Mouse (Mus musculus) kidney, postnatal 0 days (tissue): ENCODE results near the gene Csmd2. TPM values are rescaled to one million over a fixed set of nuclear protein-coding genes. Genes with fewer than 3 reads are reported as not detected.

Source experiments
- ATAC-seq: fragments of 200-750 bp; cut with Nextera tagmentation; replicated peaks from 2 replicates; pipeline ENCODE4 v1.8.0; 2017; ENCODE audit warnings: low read depth, moderate number of reproducible peaks, moderate TSS enrichment, moderate library complexity; ENCODE audit not compliant: low FRiP score
- DNase-seq: peaks from one replicate; pipeline ENCODE4 v3.0.0-alpha.2; 2016; ENCODE audit warnings: low spot score
- H3K27ac ChIP-seq: fragments of 300-500 bp; sonication (generic); 2 replicates; pipeline ENCODE4 v1.5.1; 2014; ENCODE audit warnings: mild to moderate bottlenecking
- H3K27me3 ChIP-seq: fragments of 300-500 bp; sonication (generic); 2 replicates; pipeline ENCODE4 v1.6.1; 2014; ENCODE audit warnings: low read length, mixed read lengths; ENCODE audit not compliant: insufficient read depth
- H3K36me3 ChIP-seq: fragments of 300-500 bp; sonication (generic); 2 replicates; pipeline ENCODE4 v1.6.1; 2014; ENCODE audit warnings: low read length, mixed read lengths; ENCODE audit not compliant: insufficient read depth
- H3K4me1 ChIP-seq: fragments of 300-500 bp; sonication (generic); replicated peaks from 2 replicates; pipeline ENCODE4 v1.6.1; 2014; ENCODE audit warnings: antibody characterized with exemption, low read length, mixed read lengths; ENCODE audit not compliant: insufficient read depth
- H3K4me2 ChIP-seq: fragments of 300-500 bp; sonication (generic); 2 replicates; pipeline ENCODE4 v1.6.1; 2014; ENCODE audit warnings: mild to moderate bottlenecking, low read length, moderate library complexity, mixed read lengths
- H3K4me3 ChIP-seq: fragments of 300-500 bp; sonication (generic); replicated peaks from 2 replicates; pipeline ENCODE4 v1.5.1; 2014; ENCODE audit warnings: low read depth, low read length
- H3K9ac ChIP-seq: fragments of 300-500 bp; sonication (generic); 2 replicates; pipeline ENCODE4 v1.6.1; 2014; ENCODE audit warnings: low read depth, low read length
- H3K9me3 ChIP-seq: fragments of 300-500 bp; sonication (generic); replicated peaks from 2 replicates; pipeline ENCODE4 v1.6.1; 2016; ENCODE audit warnings: low read length, inconsistent platforms, mixed read lengths
- CTCF ChIP-seq: IDR thresholded peaks from 2 replicates; pipeline ENCODE4 v1.5.1; 2016; ENCODE audit warnings: antibody characterized with exemption, low read depth, mild to moderate bottlenecking, moderate library complexity
- WGBS: fragments of 180-500 bp; shearing (Covaris S2); extraction: QIAGEN DNeasy Blood & Tissue Kit; methylation state at CpG from one replicate; pipeline ENCODE4 v1.1.7; 2014; 5-methylcytosine and 5-hydroxymethylcytosine counted together
- polyA plus RNA-seq: library from polyadenylated mRNA; unstranded; fragments of >200 nt; fragmentation: Nextera tagmentation; extraction: Ambion mirVana; gene quantifications from 2 replicates; pipeline ENCODE4 v1.2.1, GENCODE M21; 2015

Gene Csmd2
- polyA plus RNA-seq, 1 experiment from 2014 or later, result 0.05 TPM

GRCm38 (mm10) chr4:128285009-128285408, 297.4 kb downstream of the Csmd2 start:
- WGBS, result 57% methylated on average over 1 of the region's 1 CpGs
- no peaks in the 10 kb centered on the region for H3K27me3 ChIP-seq
- ATAC-seq (no peak), DNase-seq (no peak)
- no peak overlapping the region for H3K4me3 ChIP-seq
- H3K4me1 ChIP-seq, result no peaks in the 10 kb centered on the region
- no peak overlapping the region for H3K9ac ChIP-seq
- H3K4me2 ChIP-seq, result no peak overlapping the region
- no peaks in the 10 kb centered on the region for H3K9me3 ChIP-seq
- H3K27ac ChIP-seq, result no peak overlapping the region
- no peak for TF ChIP-seq CTCF
- H3K36me3 ChIP-seq, result no peaks in the 10 kb centered on the region

GRCm38 (mm10) chr4:128288095-128288494, 300.4 kb downstream of the Csmd2 start:
- Histone ChIP-seq H3K9ac (no peak overlapping the region), H3K27me3 (no peaks in the 10 kb centered on the region), H3K4me3 (no peak overlapping the region), H3K27ac (no peak overlapping the region), H3K4me2 (no peak overlapping the region), H3K36me3 (no peaks in the 10 kb centered on the region), H3K4me1 (no peaks in the 10 kb centered on the region), H3K9me3 (no peaks in the 10 kb centered on the region)
- ATAC-seq (no peak), DNase-seq (no peak)
- 74% methylated on average over 7 of the region's 7 CpGs for WGBS
- no peak for TF ChIP-seq CTCF

GRCm38 (mm10) chr4:128304049-128304448, 316.4 kb downstream of the Csmd2 start:
- Histone ChIP-seq H3K4me3 (no peak overlapping the region), H3K36me3 (no peaks in the 10 kb centered on the region), H3K27ac (no peak overlapping the region), H3K27me3 (no peaks in the 10 kb centered on the region), H3K4me2 (no peak overlapping the region), H3K4me1 (no peaks in the 10 kb centered on the region), H3K9ac (no peak overlapping the region), H3K9me3 (no peaks in the 10 kb centered on the region)
- WGBS, result 69% methylated on average over 8 of the region's 8 CpGs
- DNase-seq, result no peak
- ATAC-seq, result no peak
- TF ChIP-seq CTCF, result no peak

DNA sequence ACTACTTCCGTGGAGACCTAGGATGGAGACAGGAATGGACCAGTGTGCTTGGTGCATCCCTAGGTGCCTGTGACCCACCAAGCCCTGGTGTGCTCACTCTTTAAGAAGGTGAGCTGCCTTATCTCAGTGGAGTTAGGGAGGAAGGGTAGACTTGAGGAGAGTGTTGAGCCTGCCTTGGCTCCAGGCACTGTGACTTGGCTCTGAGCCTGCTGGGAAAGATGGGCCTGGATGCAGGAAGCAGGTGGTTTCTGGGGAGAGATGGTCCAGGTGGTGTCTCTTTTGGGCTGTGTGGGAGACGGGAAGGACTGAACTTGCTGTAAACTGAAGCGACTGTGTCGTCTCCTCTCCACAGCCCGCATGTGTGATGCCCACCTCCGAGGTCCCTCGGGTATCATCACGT, 318.4 kb downstream of the Csmd2 start:
- no peak for TF ChIP-seq CTCF
- ATAC-seq (no peak), DNase-seq (no peak)
- H3K36me3 ChIP-seq, result no peaks in the 10 kb centered on the region
- H3K27me3 ChIP-seq, result no peaks in the 10 kb centered on the region
- no peak overlapping the region for H3K9ac ChIP-seq
- H3K4me1 ChIP-seq, result no peaks in the 10 kb centered on the region
- no peak overlapping the region for H3K4me2 ChIP-seq
- H3K4me3 ChIP-seq, result no peak overlapping the region
- no peak overlapping the region for H3K27ac ChIP-seq
- WGBS, result 91% methylated on average over 8 of the region's 8 CpGs
- H3K9me3 ChIP-seq, result no peaks in the 10 kb centered on the region

GRCm38 (mm10) chr4:128315328-128315727, 327.7 kb downstream of the Csmd2 start:
- no peak for ATAC-seq

GRCm38 (mm10) chr4:128317951-128318350, 330.3 kb downstream of the Csmd2 start:
- Histone ChIP-seq H3K9ac (no peak overlapping the region), H3K36me3 (no peaks in the 10 kb centered on the region), H3K27me3 (no peaks in the 10 kb centered on the region), H3K4me1 (no peaks in the 10 kb centered on the region), H3K27ac (no peak overlapping the region), H3K4me3 (no peak overlapping the region), H3K9me3 (no peaks in the 10 kb centered on the region), H3K4me2 (no peak overlapping the region)
- TF ChIP-seq CTCF, result peak; percentile 46
- ATAC-seq, result no peak
- 95% methylated on average over 4 of the region's 4 CpGs for WGBS
- DNase-seq, result peak; percentile 7

More at GRCm38 (mm10) chr4:128315328-128315727, 327.7 kb downstream of the Csmd2 start:
- Histone ChIP-seq H3K4me1 (no peaks in the 10 kb centered on the region), H3K27ac (no peak overlapping the region), H3K36me3 (no peaks in the 10 kb centered on the region), H3K27me3 (no peaks in the 10 kb centered on the region), H3K9ac (no peak overlapping the region), H3K9me3 (no peaks in the 10 kb centered on the region), H3K4me2 (no peak overlapping the region), H3K4me3 (no peak overlapping the region)
- DNase-seq, result no peak
- 63% methylated on average over 5 of the region's 5 CpGs for WGBS
- no peak for TF ChIP-seq CTCF

- DNase-seq, result no peak
- WGBS, result 64% methylated on average over 2 of the region's 2 CpGs
Measured at GRCm38 (mm10) chr4:128325511-128325910, 337.9 kb downstream of the Csmd2 start.

More at GRCm38 (mm10) chr4:128325511-128325910, 337.9 kb downstream of the Csmd2 start:
- H3K27ac ChIP-seq, result no peak overlapping the region
- TF ChIP-seq CTCF, result no peak
- H3K27me3 ChIP-seq, result no peaks in the 10 kb centered on the region
- no peaks in the 10 kb centered on the region for H3K36me3 ChIP-seq
- no peak overlapping the region for H3K4me3 ChIP-seq
- H3K4me2 ChIP-seq, result no peak overlapping the region
- no peak for ATAC-seq
- H3K4me1 ChIP-seq, result no peaks in the 10 kb centered on the region
- no peaks in the 10 kb centered on the region for H3K9me3 ChIP-seq
- H3K9ac ChIP-seq, result no peak overlapping the region
